Mouse (Mus musculus): ENCODE data around the gene Tmem213. TPM values are rescaled to one million over a fixed set of nuclear protein-coding genes. Genes with fewer than 3 reads are reported as not detected.

Tmem213 gene
- total and polyA plus RNA-seq, 3 experiments, result not detected

DNA sequence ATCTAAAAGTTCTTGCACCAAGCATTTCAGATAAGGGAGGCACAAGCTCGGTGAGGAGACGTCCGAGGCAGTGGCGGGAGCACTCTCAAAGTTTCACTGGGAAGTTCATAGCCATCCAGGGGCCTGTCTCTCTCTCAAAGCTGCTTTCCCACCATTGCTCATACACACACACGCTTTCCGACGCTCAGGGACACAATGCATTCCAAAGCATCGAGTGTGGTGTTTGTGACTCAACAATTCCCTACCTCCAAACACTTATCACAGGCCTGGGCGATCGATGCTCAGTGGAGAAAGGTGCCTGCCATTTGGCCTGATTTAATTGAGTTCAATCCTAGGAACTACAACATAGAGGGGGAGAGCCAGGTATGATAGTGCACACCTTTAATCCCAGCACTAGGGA is 14.4 kb upstream of the Tmem213 start:
- in situ Hi-C loops (cut with MboI; ENCODE audit: low pct_ligation_motif_present, low pct_unique_long_range_greater_than_20kb, low sequenced_read_pairs) (no loop called here), dilution Hi-C loops (cut with MboI; ENCODE audit: extremely low pct_ligation_motif_present, extremely low pct_unique_long_range_greater_than_20kb, low sequenced_read_pairs) (no loop called here)
- Histone ChIP-seq H3K9ac (ENCODE audit: insufficient read depth, low read depth) (no peak overlapping the region), H3K36me3 (replicated peaks in 1 of 2; ENCODE audit: control insufficient read depth in 1 of 2, insufficient read depth in 1 of 2, low read length in 1 of 2) (no peaks in the 10 kb centered on the region), H3K27ac (ENCODE audit: insufficient read depth, low read depth) (no peak overlapping the region), H3K27me3 (replicated peaks) (no peaks in the 10 kb centered on the region), H3K4me3 (replicated peaks in 1 of 3; ENCODE audit: low read depth in 2 of 3, low read length in 2 of 3, poor library complexity in 1 of 3) (no peak overlapping the region), H3K4me1 (ENCODE audit: control insufficient read depth in 1 of 2, insufficient read depth in 2 of 2) (no peaks in the 10 kb centered on the region), H3K4me2 (ENCODE audit: insufficient read depth, low read depth, poor library complexity, severe bottlenecking) (no peak overlapping the region), H3K9me3 (replicated peaks; ENCODE audit: low read length) (peaks cover 2% of the 10 kb centered on the region), H3K79me2 (replicated peaks; ENCODE audit: control insufficient read depth, extremely low read depth, insufficient read depth, poor library complexity, severe bottlenecking) (no peaks in the 10 kb centered on the region)
- DNase-seq (ENCODE audit: extremely low read depth), result no peak
- no peak for TF ChIP-seq UBTF (IDR thresholded peaks at IDR 0.05; ENCODE audit: low read depth, low read length)
- no peak for TF ChIP-seq USF2 (conservative IDR thresholded peaks at IDR 0.05; ENCODE audit: low read depth, low read length)
- TF ChIP-seq E2F4 (IDR thresholded peaks at IDR 0.05; ENCODE audit: insufficient replicate concordance, low read depth, low read length), result no peak
- no peak for TF ChIP-seq MYC (IDR thresholded peaks at IDR 0.05; ENCODE audit: low read depth, low read length)
- TF ChIP-seq MAFK (IDR thresholded peaks at IDR 0.05; ENCODE audit: insufficient replicate concordance, low read length), result no peak
- TF ChIP-seq NELFE (IDR thresholded peaks at IDR 0.05; ENCODE audit: low read depth, low read length), result no peak
- TF ChIP-seq EP300 (IDR thresholded peaks at IDR 0.05; ENCODE audit: low read length), result no peak
- TF ChIP-seq POLR2AphosphoS2 (IDR thresholded peaks at IDR 0.05; ENCODE audit: low read depth, low read length), result no peak
- TF ChIP-seq RAD21 (IDR thresholded peaks at IDR 0.05; ENCODE audit: low read depth, low read length), result no peak
- no peak for TF ChIP-seq MAX (IDR thresholded peaks at IDR 0.05; ENCODE audit: low read length)
- no peak for TF ChIP-seq BHLHE40 (IDR thresholded peaks at IDR 0.05; ENCODE audit: low read depth, low read length)
- TF ChIP-seq CHD2 (IDR thresholded peaks at IDR 0.05; ENCODE audit: low read length), result no peak
- no peak for TF ChIP-seq SIN3A (IDR thresholded peaks at IDR 0.05; ENCODE audit: low read length)
- TF ChIP-seq ELF1 (IDR thresholded peaks at IDR 0.05; ENCODE audit: low read depth, low read length), result no peak
- no peak for TF ChIP-seq KAT2A (IDR thresholded peaks at IDR 0.05; ENCODE audit: insufficient replicate concordance, low read length)

DNA sequence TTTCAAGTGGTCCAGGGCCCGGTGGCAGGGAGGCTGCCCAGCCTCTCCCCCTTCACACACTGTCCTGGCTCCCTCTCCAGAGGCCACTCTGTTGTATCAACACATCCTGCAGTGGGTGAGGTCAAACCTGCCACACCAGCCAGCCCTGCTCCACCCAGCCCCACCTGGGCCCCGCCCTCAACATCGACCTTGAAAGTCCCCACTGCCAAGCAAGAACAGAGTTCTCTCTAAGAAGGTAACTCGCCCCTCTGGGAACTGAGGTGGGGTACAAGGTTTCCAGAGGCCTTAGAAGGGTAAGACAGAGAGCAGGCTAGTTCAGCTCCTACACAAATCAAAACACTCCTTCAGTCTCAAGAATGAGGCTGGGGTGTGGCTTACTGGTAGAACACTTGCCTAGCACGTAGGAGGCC is 12.1 kb upstream of the Tmem213 start:
- Histone ChIP-seq H3K27ac (ENCODE audit: insufficient read depth, low read depth) (no peak overlapping the region), H3K4me3 (replicated peaks in 1 of 3; ENCODE audit: low read depth in 2 of 3, low read length in 2 of 3, poor library complexity in 1 of 3) (no peak overlapping the region), H3K79me2 (replicated peaks; ENCODE audit: control insufficient read depth, extremely low read depth, insufficient read depth, poor library complexity, severe bottlenecking) (no peaks in the 10 kb centered on the region), H3K4me1 (ENCODE audit: control insufficient read depth in 1 of 2, insufficient read depth in 2 of 2) (no peaks in the 10 kb centered on the region), H3K4me2 (ENCODE audit: insufficient read depth, low read depth, poor library complexity, severe bottlenecking) (no peak overlapping the region), H3K9ac (ENCODE audit: insufficient read depth, low read depth) (no peak overlapping the region), H3K27me3 (replicated peaks) (no peaks in the 10 kb centered on the region), H3K36me3 (replicated peaks in 1 of 2; ENCODE audit: control insufficient read depth in 1 of 2, insufficient read depth in 1 of 2, low read length in 1 of 2) (no peaks in the 10 kb centered on the region), H3K9me3 (replicated peaks; ENCODE audit: low read length) (peaks cover 5% of the 10 kb centered on the region)
- in situ Hi-C loops (cut with MboI; ENCODE audit: low pct_ligation_motif_present, low pct_unique_long_range_greater_than_20kb, low sequenced_read_pairs), result no loop called here
- TF ChIP-seq MAZ (IDR thresholded peaks at IDR 0.05; ENCODE audit: low read depth, low read length), result no peak
- no peak for TF ChIP-seq JUN (IDR thresholded peaks at IDR 0.05; ENCODE audit: insufficient read depth, low read depth, low read length)
- dilution Hi-C loops (cut with MboI; ENCODE audit: extremely low pct_ligation_motif_present, extremely low pct_unique_long_range_greater_than_20kb, low sequenced_read_pairs), result no loop called here
- no peak for DNase-seq (ENCODE audit: extremely low read depth)

Measured in CH12.LX (cell line).